Mouse (Mus musculus) forebrain, embryonic 14.5 days (tissue): ENCODE measurements around the gene Plagl2. TPM values are rescaled to one million over a fixed set of nuclear protein-coding genes. Genes with fewer than 3 reads are reported as not detected.
A peak's percentile ranks its signal among the peaks of the same experiment; 100 is the strongest.

Source experiments
- ATAC-seq: fragments of 200-750 bp; cut with Nextera tagmentation; 2 replicates; pipeline ENCODE4 v1.8.0; 2017; ENCODE audit warnings: mild to moderate bottlenecking, moderate library complexity
- DNase-seq: peaks from one replicate; pipeline ENCODE4 v3.0.0-alpha.2; 2015; ENCODE audit warnings: low spot score
- H3K27ac ChIP-seq: fragments of 300-500 bp; sonication (generic); 2 replicates; pipeline ENCODE4 v1.5.1; 2014; ENCODE audit warnings: low read depth, mild to moderate bottlenecking, control low read depth, low read length, moderate library complexity
- H3K27me3 ChIP-seq: fragments of 300-500 bp; sonication (generic); replicated peaks from 2 replicates; pipeline ENCODE4 v1.6.1; 2014; ENCODE audit warnings: low read length, control low read depth, mixed read lengths; ENCODE audit not compliant: control insufficient read depth, insufficient read depth
- H3K36me3 ChIP-seq: fragments of 300-500 bp; sonication (generic); 2 replicates; pipeline ENCODE4 v1.6.1; 2014; ENCODE audit warnings: low read length, control low read depth; ENCODE audit not compliant: control insufficient read depth, insufficient read depth
- H3K4me1 ChIP-seq: fragments of 300-500 bp; sonication (generic); 2 replicates; pipeline ENCODE4 v1.6.1; 2014; ENCODE audit warnings: antibody characterized with exemption, low read length, control low read depth; ENCODE audit not compliant: control insufficient read depth, insufficient read depth
- H3K4me2 ChIP-seq: fragments of 300-500 bp; sonication (generic); 2 replicates; pipeline ENCODE4 v1.6.1; 2014; ENCODE audit warnings: mild to moderate bottlenecking, control low read depth, low read length
- H3K4me3 ChIP-seq: fragments of 300-500 bp; sonication (generic); 2 replicates; pipeline ENCODE4 v1.5.1; 2014; ENCODE audit warnings: low read depth, low read length, control low read depth
- H3K9ac ChIP-seq: fragments of 300-500 bp; sonication (generic); 2 replicates; pipeline ENCODE4 v1.6.1; 2014; ENCODE audit warnings: mild to moderate bottlenecking, low read length, control low read depth, moderate library complexity
- H3K9me3 ChIP-seq: fragments of 300-500 bp; sonication (generic); replicated peaks from 2 replicates; pipeline ENCODE4 v1.6.1; 2016; ENCODE audit warnings: low read length, control low read depth, mixed read lengths; ENCODE audit not compliant: control insufficient read depth
- WGBS: fragments of 180-500 bp; shearing (Covaris S2); extraction: QIAGEN DNeasy Blood & Tissue Kit; methylation state at CpG from one replicate; pipeline ENCODE4 v1.1.7; 2014; 5-methylcytosine and 5-hydroxymethylcytosine counted together
- polyA plus RNA-seq: library from polyadenylated mRNA; unstranded; fragments of >200 nt; fragmentation: Nextera tagmentation; extraction: Ambion mirVana; gene quantifications from 2 replicates; pipeline ENCODE4 v1.2.1, GENCODE M21; 2014

Gene Plagl2
- polyA plus RNA-seq, 1 experiment from 2014 or later: 9.2 TPM

DNA sequence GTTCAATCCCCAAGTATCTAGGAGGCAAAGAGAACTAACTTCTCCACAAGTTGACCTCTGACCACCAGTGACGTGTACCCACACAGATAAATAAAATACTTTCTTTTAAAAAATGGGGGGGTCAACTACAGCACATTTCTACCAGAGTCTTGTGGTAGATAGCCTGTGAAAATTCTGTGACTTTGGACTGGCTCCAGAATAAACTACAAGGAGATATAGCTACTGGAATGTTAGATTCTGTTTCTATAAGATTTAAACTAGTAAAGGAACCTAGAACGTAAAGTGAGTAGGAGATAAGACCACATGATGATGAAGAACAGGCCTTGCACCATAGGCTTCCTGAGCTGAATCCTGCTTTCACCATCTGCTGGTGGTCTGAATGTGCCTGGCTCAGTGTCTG lies 53.4 kb downstream of the Plagl2 start:
- peaks cover 92% of the 10 kb centered on the region for H3K36me3 ChIP-seq
- DNase-seq (no peak), ATAC-seq (no peak)
- no peaks in the 10 kb centered on the region for H3K4me1 ChIP-seq
- WGBS: 94% methylated on average over 2 of the region's 2 CpGs
- H3K4me2 ChIP-seq: no peak overlapping the region
- H3K9ac ChIP-seq: no peak overlapping the region
- no peak overlapping the region for H3K4me3 ChIP-seq
- no peak overlapping the region for H3K27ac ChIP-seq
- H3K9me3 ChIP-seq: no peaks in the 10 kb centered on the region
- no peaks in the 10 kb centered on the region for H3K27me3 ChIP-seq

DNA sequence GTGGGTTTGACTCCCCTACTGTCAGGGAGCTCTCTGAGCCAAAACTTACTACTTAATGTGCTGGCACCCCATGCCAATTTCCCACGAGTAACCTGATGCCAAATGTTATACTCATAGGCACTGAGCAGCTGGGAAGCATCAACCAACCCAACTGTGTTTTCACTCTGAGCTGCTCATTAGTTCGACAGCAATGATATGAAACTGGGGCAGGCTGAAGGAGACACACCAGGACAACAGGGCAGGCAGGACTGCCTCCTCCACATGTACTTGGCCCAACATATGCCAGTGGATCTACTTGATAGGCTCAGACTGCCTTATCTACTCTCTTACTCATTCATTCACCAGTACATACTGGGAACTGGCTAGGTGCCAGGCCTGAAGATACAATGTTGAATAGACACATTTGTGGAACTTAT lies 55.0 kb downstream of the Plagl2 start:
- H3K36me3 ChIP-seq: peaks cover 90% of the 10 kb centered on the region
- no peaks in the 10 kb centered on the region for H3K27me3 ChIP-seq
- H3K27ac ChIP-seq: no peak overlapping the region
- WGBS: 53% methylated on average over 2 of the region's 2 CpGs
- H3K4me2 ChIP-seq: no peak overlapping the region
- H3K9me3 ChIP-seq: no peaks in the 10 kb centered on the region
- no peak overlapping the region for H3K9ac ChIP-seq
- no peak overlapping the region for H3K4me3 ChIP-seq
- DNase-seq: peak; percentile 78
- peak; percentile 54 for ATAC-seq
- H3K4me1 ChIP-seq: no peaks in the 10 kb centered on the region

DNA sequence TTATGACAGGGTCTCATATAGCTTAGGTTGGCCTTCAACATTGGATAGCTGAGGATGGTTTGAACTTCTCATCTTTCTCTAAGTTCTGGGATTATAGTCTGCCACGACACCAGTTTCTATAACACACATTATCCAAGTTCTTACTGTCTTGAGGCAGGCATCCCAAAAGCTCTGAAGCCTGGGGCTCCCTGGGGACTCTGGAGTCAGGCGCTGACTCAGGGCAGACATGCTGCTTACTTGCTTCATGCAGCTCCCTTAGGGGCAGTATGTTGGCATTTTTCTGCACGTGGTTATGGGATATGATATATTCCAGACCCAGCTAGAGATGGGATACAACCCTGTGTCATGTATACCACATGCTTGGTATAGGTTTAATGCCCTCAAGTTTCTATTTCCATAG lies 61.3 kb downstream of the Plagl2 start:
- H3K27ac ChIP-seq: no peak overlapping the region
- H3K4me1 ChIP-seq: no peaks in the 10 kb centered on the region
- no peak overlapping the region for H3K4me3 ChIP-seq
- H3K27me3 ChIP-seq: no peaks in the 10 kb centered on the region
- 87% methylated on average over 3 of the region's 3 CpGs for WGBS
- H3K9ac ChIP-seq: no peak overlapping the region
- ATAC-seq (no peak), DNase-seq (no peak)
- H3K4me2 ChIP-seq: no peak overlapping the region
- H3K36me3 ChIP-seq: peaks cover 56% of the 10 kb centered on the region
- H3K9me3 ChIP-seq: no peaks in the 10 kb centered on the region

DNA sequence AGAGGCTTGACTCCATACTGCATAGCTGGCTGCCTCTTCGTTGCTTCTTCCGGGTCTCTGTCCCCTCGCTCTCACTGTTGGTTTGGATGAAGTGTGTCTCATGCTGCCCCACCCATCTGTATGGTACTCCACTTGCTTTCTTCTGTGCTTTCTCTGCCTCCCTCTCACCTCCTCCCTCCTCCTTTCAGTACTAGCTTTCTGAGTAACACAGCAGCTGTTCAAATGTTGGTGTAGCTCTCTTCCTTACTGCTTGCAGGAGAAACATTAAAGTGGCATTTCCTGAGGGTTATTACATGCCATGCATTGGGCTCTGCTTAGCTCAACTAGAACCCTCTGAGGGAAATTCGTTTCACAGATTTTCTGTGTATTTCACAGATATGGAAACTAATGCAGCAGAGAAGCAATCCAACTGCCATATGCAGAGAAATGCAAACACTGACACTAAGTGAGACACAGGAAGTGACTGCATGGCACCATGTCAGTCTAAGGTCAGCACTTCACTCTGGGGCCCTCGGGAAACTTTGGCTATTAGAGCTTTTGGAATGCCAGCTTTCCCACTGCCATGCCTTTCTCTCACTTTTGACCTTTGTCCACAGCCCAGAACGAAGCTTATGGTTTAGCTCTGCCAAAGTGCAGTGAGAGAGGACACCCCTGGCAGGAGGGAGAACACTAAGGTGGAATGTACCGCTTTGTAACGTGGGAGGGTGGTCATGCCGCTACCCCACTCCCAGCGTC lies 61.9 kb downstream of the Plagl2 start:
- DNase-seq (no peak), ATAC-seq (no peak)
- Histone ChIP-seq H3K36me3 (peaks cover 49% of the 10 kb centered on the region), H3K27me3 (no peaks in the 10 kb centered on the region), H3K4me3 (no peak overlapping the region), H3K4me1 (no peaks in the 10 kb centered on the region), H3K9me3 (no peaks in the 10 kb centered on the region), H3K4me2 (no peak overlapping the region), H3K27ac (no peak overlapping the region), H3K9ac (no peak overlapping the region)
- 92% methylated on average over 10 of the region's 10 CpGs for WGBS

Other genes with a start within 250 kb of the Plagl2 start
- 108 and 118 TPM in 2 replicates for gene Pdrg1, start 226.0 kb downstream of the Plagl2 start, polyA plus RNA-seq
- gene Xkr7, start 209.6 kb downstream of the Plagl2 start, polyA plus RNA-seq: 0.87 and 1.0 TPM in 2 replicates
- gene Ccm2l, start 175.5 kb downstream of the Plagl2 start, polyA plus RNA-seq: 0.77 and 1.1 TPM in 2 replicates
- 1.2 and 1.9 TPM in 2 replicates for gene Hck, start 133.0 kb downstream of the Plagl2 start, polyA plus RNA-seq
- 54.5 and 69.8 TPM in 2 replicates for gene Tm9sf4, start 80.1 kb downstream of the Plagl2 start, polyA plus RNA-seq
- 23.5 and 27.6 TPM in 2 replicates for gene Tspyl3, start 16.0 kb downstream of the Plagl2 start, polyA plus RNA-seq
- gene Pofut1, start 107 bp upstream of the Plagl2 start, polyA plus RNA-seq: 4.0 and 5.5 TPM in 2 replicates
- 14.2 and 15.8 TPM in 2 replicates for gene Kif3b, start 50.0 kb upstream of the Plagl2 start, polyA plus RNA-seq
- 13.6 and 13.7 TPM in 2 replicates for gene Asxl1, start 104.4 kb upstream of the Plagl2 start, polyA plus RNA-seq